Mouse (Mus musculus) C2C12 (cell line): Measurements from ENCODE around the gene Cep350.

Experiments
- CEBPB ChIP-seq: IDR thresholded peaks from one replicate; pipeline ENCODE4 v1.6.1; 2011; ENCODE audit warnings: low read depth, mild to moderate bottlenecking, control low read depth, moderate library complexity
- CTCF ChIP-seq: IDR thresholded peaks from one replicate; pipeline ENCODE4 v1.5.1; 2011; ENCODE audit not compliant: control insufficient read depth, insufficient read depth, insufficient read length
- MAX ChIP-seq: IDR thresholded peaks from one replicate; pipeline ENCODE4 v1.6.1; 2011; ENCODE audit warnings: mild to moderate bottlenecking, control low read depth
- MYOG ChIP-seq: IDR thresholded peaks from one replicate; pipeline ENCODE4 v1.6.1; 2011; ENCODE audit not compliant: control insufficient read depth, insufficient read length; ENCODE audit errors: extremely low read depth
- USF1 ChIP-seq: IDR thresholded peaks from one replicate; pipeline ENCODE4 v1.6.1; 2011; ENCODE audit warnings: low read depth, mild to moderate bottlenecking, control low read depth, moderate library complexity

DNA sequence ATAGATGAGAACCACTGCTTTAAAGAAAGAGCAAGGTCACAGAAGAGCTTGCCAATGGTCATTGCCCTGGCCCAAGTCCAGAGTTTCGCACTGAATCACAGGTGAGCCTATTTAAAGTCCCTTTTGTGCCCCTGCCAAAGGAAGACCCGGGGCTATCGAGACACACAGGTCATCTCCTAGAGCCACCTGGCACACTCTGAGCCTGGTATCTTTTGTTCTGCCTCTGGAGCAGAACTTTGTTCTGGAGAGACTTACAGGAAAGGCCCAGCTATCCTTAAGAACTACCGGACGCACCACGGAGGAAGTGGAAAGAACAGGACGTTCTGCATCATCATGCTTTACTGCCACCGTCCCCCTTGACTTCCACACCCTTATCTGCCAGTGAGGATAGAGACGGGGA is 167.4 kb downstream of the Cep350 start:
- TF ChIP-seq CTCF (no peak), CEBPB (no peak), MYOG (no peak), MAX (no peak), USF1 (no peak)
